Mouse (Mus musculus) gastrocnemius, postnatal 4 days (tissue): ENCODE measurements around the gene Cysrt1. TPM values are rescaled to one million over a fixed set of nuclear protein-coding genes. Genes with fewer than 3 reads are reported as not detected.

Experiments used
- DNase-seq, 2 experiments: peaks; one replicate each; pipeline ENCODE4 v3.0.0; 2021 to 2022; ENCODE audit warnings: low spot score in 2 of 2, mixed read lengths in 2 of 2
- total RNA-seq, 2 experiments: library from RNA; stranded (reverse); gene quantifications; 2 replicates each; pipeline ENCODE4 v1.2.3; 2021

Cysrt1 gene
- total RNA-seq, 2 experiments from 2014 or later: not detected

- DNase-seq: no peak
Observed at GRCm38 (mm10) chr2:25238106-25238505, 4.1 kb downstream of the Cysrt1 start.

GRCm38 (mm10) chr2:25237522-25237921 is 4.7 kb downstream of the Cysrt1 start:
- DNase-seq: no peak

GRCm38 (mm10) chr2:25236614-25237013 is 5.6 kb downstream of the Cysrt1 start, which contains the start of gene Rnf224:
Gene Rnf224 (minus strand): TSS chr2:25236787.
- no peak for DNase-seq

GRCm38 (mm10) chr2:25234551-25235220 is 7.6 kb downstream of the Cysrt1 start:
- DNase-seq: no peak

- no peak for DNase-seq
Observed at GRCm38 (mm10) chr2:25234050-25234449, 8.2 kb downstream of the Cysrt1 start, which contains the start of gene Slc34a3. Gene Slc34a3 (minus strand): TSS chr2:25234364.

GRCm38 (mm10) chr2:25233421-25233820 is 8.8 kb downstream of the Cysrt1 start:
- no peak for DNase-seq

- DNase-seq: no peak
Observed at GRCm38 (mm10) chr2:25231038-25231437, 11.2 kb downstream of the Cysrt1 start.

- DNase-seq: no peak
Observed at GRCm38 (mm10) chr2:25230581-25230980, 11.7 kb downstream of the Cysrt1 start.

GRCm38 (mm10) chr2:25229582-25229981 is 12.7 kb downstream of the Cysrt1 start:
- no peak for DNase-seq

- no peak for DNase-seq
Observed at GRCm38 (mm10) chr2:25228995-25229530, 13.2 kb downstream of the Cysrt1 start.

- DNase-seq: peak; percentile 74 to 85
Observed at GRCm38 (mm10) chr2:25228431-25228889, 13.8 kb downstream of the Cysrt1 start.

- DNase-seq: no peak
Observed at GRCm38 (mm10) chr2:25227406-25227805, 14.8 kb downstream of the Cysrt1 start.

- DNase-seq: peak in 1 of 2 experiments; percentile 56
Observed at GRCm38 (mm10) chr2:25226864-25227263, 15.4 kb downstream of the Cysrt1 start.

- no peak for DNase-seq
Observed at GRCm38 (mm10) chr2:25225811-25226379, 16.4 kb downstream of the Cysrt1 start.

- DNase-seq: peak; percentile 89 to 96
Observed at GRCm38 (mm10) chr2:25224766-25225752, 17.2 kb downstream of the Cysrt1 start.

- no peak for DNase-seq
Observed at GRCm38 (mm10) chr2:25224492-25224765, 17.8 kb downstream of the Cysrt1 start, which contains the start of gene Tubb4b. Gene Tubb4b (minus strand): TSS chr2:25224702.

GRCm38 (mm10) chr2:25223681-25224491 is 18.4 kb downstream of the Cysrt1 start:
- peak; percentile 63 to 74 for DNase-seq

GRCm38 (mm10) chr2:25221331-25221772 is 20.9 kb downstream of the Cysrt1 start:
- no peak for DNase-seq

GRCm38 (mm10) chr2:25218445-25218844 is 23.8 kb downstream of the Cysrt1 start, which contains the start of gene Fam166a:
Gene Fam166a (plus strand): TSS chr2:25218745.
- DNase-seq: no peak

GRCm38 (mm10) chr2:25217666-25218065 is 24.6 kb downstream of the Cysrt1 start:
- DNase-seq: no peak
